Mouse (Mus musculus) frontal cortex, postnatal 10 days (tissue): ENCODE measurements around the gene Cryaa.

Experiments used
- DNase-seq, 2 experiments: peaks; one replicate each; pipeline ENCODE4 v3.0.0; 2022; ENCODE audit warnings: low spot score in 2 of 2, mixed read lengths in 1 of 2

Gene Cryaa

DNA sequence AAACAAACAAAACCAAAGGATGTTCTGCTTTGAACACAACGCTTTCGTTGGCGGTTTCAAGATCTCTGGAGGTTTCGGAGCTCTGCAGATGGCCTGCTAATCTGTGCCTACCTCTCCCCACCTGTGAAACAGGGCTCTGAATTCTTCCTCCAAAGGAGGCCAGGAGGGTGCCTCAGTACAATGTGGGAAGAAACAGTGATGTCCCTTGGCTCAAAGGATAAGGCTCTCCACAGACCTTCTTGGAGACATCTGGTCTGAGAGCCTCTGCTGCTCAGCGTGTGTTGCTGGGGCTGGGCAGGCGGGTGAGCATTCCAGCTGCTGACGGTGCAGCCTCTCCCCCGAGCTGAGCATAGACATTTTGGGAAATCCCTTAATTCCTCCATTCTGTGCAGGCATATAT lies at the start of gene Cryaa:
Gene Cryaa, plus strand, starts transcription at position 301 of the 400 bp plus-strand sequence.
- no peak for DNase-seq

DNA sequence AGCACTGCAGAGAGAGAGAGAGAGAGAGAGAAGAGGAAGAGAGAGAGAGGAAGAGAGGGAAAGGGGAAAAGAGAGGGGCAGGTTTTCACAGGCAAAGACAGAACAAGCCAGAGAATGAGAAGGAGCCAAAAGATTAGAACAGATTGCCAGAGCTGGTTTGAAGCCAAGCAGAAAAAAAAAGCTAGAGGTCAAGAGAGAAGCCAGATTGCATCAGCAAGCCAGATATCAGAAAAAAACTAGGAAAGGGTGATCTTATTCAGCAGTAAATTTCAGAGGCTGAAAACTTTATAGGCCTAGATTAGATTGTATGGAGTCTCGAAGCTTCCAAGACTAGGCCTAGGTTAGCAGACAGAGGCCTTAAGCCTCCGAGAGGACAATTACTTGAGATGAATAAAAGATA lies 49.6 kb upstream of the Cryaa start:
- DNase-seq = no peak

DNA sequence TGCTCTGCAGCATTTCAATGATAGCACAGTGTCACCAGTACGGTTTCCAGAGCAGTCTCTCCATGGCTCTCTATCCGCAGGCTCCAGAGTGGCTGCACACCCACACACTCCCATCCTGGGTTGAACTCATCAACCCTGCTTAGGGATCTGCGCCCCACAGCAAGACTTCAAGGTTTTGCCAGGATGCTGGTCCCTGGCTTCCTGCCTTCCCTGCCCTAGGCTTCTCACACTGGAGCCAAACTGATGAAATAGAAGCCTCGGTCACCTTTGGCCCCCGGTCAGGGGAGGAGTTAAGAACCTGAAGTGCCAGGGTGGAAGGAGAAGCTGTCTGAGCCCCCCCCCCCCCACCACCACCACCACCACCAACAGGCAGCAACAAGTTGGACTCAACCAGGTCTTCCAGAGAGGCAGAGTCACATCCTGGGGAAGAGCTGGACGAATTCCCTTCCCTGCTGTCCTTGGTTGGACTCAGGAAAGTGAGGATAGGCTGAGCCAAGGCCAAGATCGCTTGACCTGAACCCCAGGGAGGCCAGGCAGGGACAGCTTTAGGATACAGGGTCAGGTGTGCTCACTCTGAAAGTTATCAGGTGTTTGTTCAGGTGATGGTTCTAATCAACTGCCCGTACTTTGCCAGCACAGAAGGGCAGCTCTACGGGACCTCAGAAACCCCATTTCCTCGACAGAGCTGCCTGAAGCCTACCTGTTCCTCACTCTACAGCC lies 46.4 kb upstream of the Cryaa start:
- DNase-seq = no peak

DNA sequence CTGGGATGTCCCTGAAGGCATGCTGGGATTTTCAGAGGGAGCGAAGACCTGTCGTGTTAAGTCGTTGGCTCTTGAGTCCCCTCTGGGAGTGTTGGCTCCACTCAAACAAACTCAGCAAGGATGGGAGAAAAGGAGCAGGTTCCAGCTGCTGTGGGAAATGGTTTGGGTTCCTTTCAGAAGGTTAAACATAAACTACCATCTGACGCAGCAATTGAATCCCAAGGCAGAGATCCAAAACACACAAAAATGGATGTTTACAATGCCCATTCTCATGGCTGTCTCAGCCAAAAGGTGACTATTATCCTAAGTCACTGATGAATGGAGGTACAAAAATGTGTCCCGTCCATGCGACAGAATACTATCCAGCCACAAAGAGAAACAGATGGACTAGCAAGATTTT lies 44.6 kb upstream of the Cryaa start:
- no peak for DNase-seq

DNA sequence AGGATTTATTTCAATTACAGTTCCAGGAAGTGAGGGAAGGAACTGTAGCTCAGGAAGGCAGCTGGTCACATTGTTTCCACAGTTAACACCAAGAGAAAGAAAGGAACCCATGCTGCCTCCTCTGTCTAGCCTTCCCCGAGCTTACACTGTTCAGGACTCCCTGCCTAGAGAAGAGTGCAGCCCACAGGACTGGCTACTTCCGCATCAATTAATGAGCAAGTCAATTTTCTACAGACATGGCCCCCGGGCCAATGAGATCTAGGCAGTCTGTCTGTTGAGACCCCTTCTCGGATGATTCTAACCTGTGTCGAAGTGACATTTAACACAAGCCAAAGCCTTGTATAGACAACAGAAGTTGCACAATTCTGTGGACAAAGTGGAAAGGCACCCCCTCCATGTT lies 42.7 kb upstream of the Cryaa start:
- DNase-seq = no peak

DNA sequence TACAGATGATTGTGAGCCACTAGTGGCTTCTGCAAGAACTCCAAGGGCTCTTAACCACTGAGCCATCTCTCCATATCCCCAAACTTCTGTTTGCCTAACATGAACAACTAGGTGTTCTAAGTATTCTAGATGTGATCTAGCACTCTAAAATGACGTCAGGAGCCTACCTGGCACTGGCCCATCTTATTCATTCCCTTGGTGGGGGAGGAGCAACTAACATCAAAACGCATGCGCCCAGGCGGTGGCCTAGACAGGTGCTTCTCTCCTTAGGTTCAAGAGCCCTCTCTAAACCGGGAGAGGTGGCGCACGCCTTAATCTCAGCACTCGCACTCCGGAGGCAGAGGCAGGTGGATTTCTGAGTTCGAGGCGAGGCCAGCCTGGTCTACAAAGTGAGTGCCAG lies 41.8 kb upstream of the Cryaa start:
- no peak for DNase-seq

DNA sequence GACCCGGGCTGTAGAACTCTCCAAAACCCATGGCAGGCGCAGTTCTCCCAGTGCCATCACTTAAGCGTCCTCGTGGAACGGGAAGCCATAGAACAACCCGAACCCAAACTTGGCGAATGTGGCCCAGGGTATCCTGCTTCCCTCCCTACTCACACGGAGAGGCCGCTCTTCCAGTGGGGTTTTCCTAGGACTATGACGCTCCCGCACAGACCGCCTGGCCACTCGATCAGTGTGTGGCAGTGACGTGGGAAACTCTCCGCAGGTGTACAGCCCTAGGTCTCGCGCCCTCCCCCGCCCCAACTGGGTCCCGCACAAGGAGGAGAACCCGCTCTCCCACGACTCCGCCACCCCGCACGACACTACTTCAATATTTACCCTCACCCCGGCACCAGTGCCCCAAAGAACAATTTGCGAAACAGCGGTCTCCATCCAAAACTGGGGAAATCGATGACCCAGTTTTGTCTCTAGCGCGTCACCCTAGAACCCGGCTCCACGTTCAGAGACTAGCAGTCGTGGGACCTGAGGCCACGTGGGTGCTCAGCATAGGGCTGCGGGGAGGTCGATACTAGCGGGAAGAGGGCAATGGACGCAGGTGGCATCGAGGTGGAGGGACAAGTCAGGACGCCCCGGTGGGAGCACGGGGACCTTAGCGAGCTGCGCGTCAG lies 41.2 kb upstream of the Cryaa start:
- DNase-seq = no peak

DNA sequence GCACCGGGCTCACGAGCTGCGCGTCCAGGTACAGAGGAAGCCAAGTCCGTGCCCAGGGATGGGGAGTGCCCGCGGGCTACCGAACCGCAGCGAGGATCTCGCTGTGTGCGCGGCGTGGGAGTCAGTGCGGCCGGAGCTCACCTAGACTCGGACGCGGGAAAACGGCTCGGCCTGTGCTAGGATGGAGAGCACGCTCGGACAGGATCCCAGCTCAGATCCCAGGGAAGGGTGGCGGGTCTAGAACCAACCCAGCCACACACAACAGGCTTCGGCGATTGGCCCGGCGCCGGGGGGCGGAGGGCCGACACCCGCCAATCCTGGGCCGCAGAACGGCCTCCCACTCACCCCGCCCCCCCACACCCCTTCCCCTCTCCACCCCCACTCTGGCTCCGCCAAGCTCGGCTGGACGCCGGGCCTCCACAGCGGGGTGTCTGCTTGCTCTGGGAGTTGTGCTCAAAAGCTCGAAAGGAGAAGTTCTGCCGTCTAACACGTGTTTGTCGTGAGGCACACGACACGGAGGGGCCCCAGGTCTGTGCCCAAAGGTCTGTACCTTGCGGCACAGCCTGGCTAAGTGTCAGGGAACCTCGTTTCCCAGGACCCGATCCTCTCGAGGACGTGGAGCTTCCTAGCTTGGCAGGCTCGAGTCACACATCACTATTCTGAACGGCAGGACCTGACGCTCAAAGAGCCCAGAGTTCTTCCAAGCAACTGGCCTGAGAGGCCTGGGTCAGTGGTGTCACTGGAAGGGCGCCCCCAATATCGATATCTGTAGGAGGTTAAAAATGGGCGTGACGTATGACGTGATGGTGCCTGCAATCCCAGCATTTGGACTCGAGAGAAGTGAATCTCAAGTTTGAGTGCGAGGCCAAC lies 40.4 kb upstream of the Cryaa start, which contains the start of gene Cbs:
Gene Cbs, minus strand, starts transcription at position 297 of the 870 bp plus-strand sequence.
- peak; percentile 64 to 74 for DNase-seq

DNA sequence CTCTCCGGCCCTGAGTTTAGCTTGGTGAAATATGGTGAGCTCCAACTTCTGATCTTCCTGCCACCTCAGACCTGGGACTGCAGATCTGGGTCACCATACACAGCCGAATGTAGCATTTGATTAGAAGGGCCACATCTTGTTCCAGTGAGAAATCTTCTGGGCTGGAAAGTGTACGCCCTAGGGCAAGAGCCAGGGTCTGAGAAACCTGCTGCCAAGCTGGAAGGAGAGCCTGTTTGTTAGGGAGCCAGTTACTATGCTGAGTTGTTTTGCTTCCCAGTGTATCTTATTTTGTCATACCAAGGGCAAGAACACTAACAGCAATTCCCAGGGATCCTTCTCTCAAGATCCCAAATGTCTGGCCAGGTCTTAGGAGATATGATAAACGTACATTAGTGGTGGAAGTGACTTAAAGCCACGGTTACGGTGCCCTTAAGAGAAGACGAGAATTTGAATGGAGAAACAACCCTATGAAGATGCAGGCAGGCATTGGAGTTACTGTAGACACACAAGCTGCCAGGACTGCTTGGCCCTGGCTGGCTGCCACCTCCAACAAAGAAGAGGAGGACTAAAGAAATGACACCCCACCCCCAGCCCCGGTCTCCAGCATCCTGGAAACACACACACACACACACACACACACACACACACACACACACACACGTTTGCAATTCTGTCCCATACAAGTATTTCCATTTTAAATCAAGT lies 39.6 kb upstream of the Cryaa start:
- peak; percentile 68 to 80 for DNase-seq

DNA sequence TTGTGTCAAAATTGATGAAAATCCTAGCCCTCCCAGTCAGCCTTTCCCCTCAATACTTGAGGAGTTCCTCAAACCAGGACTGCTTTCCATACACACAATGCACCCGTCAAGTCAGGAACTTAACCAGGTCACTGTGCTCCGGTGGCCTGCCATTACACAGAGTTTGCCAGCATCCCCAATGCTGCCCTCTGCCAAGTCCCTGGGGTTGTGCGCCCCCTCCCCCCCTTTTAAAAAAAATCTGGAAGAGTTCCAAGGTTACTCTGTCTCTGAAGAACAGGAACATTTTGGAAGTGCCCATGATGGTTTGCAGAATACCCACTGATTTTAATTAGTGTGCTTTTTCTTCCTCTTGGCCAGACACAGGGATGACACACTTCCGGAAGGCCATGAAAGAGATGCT lies 38.0 kb upstream of the Cryaa start:
- DNase-seq = peak; percentile 24 to 37

DNA sequence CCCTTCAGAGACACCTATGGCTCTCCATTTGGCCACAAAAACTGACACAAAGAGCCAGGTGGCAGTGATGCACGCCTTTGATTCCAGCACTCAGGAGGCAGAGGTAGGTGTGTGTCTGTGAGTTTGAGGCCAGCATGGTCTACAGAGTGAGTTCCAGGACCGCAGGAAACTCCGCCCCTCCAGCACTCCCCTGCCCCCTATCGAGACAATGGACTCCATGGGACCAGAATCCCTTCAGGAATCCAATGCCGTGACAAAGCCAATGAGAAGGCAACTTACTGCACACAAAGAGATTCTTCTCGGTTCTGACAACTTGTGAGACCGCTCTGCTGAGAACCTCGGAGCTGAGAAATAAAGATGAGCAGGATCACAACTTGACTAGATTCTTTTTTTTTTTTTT lies 35.3 kb upstream of the Cryaa start:
- DNase-seq = no peak

DNA sequence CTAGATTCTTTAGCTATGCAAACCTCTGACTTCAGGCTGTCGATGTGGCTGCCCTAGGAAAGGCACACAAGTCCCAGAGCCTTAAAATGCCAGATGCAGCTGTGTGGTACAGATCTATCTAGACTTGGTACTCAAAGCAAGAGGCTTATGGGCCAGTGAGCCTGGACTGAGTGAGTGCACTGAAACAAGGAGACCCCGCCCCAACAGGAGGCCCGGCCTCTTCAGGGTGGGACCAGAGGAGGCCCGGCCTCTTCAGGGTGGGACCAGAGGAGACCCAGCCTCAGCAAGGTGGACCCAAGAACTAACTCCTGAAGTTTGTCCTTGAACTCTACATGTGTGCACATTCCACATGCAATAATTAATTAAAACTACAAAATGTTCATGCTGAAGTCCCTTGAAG lies 34.7 kb upstream of the Cryaa start:
- no peak for DNase-seq

DNA sequence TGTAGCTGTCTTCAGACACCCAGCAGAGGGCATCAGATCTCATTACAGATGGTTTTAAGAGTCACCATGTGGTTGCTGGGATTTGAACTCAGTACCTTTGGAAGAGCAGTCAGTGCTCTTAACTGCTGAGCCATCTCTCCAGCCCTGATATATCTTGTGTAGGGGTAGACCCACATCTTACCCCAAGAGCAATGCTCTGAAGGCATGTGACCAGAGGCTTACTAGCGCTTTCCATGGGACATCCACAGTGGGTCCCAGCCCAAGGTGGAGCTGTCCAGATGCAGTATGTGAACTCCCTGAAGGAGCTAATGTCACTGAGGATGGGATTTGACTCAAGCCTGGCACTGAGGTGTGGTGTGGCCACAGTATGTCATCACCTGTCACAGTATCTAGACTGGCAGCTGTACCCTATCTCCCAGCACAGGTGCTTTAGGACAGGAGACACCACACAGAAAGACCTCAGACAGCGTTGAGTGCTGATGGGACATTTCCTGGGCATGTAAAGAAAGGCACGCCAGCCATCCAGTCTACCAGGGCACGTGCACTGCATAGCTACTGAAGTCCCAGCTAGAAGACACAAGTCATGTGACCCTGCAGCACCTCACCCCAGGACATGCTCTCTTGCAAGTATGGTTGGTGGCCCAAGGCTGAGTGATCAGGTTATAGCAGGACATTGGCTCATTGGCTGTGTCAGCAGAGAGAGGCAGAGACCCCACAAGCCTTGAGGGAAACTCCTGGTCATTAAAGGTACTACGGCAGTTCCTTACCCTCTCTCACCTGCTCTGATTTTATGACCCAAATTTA lies 31.2 kb upstream of the Cryaa start:
- DNase-seq = no peak

DNA sequence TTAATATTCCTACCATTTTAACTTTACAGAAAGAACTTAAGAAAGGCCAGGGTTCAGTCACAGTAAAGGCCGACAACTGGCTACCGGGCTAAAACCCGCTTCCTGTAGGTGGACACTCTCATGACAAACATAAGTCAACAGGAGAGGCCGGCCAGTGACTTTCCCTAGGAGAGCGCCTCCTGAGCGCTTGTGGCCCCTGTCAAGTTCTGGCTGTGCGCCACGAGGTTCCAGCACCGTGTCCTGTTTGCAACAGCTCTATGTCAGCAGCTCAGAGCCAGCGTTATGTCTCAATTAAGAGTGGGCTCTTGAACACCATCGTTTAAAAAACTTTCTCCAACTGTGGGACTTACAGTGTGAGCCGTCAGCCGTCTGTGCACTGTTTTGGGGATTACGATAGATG lies 25.5 kb upstream of the Cryaa start:
- no peak for DNase-seq

DNA sequence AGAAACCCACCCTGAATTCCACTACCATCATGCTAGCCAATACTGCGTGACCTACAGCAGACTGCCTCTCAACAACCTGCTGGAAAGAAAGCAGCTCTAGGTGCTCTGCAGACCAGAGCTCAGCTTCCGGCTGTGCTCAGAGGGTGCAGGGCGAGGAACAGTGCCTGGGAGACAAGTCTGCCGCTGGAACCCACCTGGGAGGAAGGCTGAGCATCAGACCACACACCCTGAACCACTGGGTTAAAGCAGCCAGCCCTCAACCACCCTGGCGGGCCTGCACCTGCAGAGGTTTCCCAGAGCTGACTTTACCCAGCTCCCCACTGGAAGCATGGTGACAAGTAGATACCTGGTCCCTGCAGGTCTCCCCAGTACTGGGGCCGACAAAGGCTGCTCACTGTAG lies 24.3 kb upstream of the Cryaa start:
- no peak for DNase-seq

DNA sequence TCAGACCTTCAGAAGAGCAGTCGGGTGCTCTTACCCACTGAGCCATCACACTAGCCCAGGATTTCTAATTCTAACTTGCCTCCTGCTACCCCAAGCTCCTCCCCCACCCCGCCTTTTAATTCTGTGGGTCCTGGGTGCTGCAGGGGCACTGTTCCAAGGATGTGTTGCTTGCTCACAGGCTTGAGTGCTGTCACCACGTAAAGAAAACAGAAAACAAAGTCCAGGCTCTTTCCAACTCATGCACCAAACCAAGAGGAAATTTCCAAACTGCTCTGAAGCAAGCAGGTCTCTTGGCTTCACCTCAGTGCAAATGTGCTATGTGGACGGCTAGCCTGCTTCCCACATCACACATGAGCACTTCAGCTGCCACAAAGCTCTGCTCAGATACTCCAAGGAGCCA lies 22.2 kb upstream of the Cryaa start:
- no peak for DNase-seq

DNA sequence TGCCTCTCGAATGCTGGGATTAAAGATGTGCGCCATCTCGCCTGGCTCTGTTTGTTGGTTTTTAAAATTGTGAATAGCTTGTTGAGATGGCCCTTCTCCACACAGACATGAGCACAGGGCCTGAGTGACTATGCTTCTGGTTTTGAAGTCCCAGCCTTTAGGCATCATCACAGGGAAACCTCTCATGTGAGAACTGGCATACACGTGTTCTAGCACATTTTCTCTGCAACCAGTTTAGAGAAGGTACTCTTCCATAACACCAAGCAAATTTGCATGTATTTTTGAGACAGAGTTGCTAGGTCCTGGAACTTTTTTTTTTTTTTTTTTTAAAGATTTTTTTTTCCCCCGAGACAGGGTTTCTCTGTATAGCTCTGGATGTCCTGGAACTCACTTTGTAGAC lies 20.9 kb upstream of the Cryaa start:
- no peak for DNase-seq

DNA sequence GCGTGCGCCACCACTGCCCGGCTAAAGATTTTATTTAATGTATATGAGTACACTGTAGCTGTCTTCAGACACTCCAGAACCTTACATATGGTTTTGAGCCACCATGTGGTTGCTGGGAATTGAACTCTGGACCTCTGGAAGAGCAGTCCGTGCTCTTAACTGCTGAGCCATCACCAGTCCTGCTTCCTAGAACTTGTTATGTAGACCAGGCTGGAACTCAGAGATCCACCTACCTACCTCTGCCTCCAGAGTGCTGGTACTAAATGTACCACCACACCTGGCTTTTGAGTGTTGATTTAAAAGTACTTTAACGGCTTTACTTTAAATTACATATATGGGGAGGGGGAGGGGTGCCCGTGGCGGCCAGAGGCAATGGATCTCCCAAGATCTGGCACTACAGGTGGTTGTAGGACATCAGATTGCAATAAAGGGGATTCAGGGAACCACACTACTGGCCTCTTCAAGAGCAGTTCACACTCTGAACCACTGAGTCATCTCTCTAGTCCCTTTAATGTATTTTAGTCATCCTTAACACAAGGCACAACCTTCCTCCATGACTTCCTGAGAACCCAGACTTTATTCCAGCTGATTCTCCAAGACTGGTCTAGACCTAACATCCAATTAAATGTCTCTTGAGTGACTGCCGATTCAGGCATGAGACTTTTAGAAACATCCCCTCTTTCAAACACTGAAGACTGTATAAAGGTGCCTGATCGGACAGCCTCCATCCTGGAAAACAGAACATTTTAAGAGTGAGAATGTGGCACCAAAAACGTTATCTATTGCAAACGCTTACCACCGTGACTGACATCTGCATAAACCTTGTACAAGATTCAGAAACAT lies 20.2 kb upstream of the Cryaa start:
- no peak for DNase-seq

DNA sequence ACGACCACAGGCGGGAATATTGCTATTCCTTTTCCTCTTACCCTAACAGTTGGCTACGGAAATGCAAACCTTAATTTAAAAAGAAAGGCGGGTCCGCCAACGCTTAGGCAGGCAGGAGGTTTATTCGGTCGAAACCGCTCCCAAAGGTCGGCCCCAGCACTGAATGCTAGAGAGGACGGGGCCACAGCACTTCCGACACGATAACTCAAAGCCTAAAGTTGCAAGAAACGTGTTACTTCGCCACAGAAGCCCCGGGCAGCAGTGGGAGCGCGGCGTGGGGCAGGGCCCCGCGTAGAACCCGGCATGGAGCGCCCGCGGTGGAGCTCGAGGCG lies 19.5 kb upstream of the Cryaa start:
- DNase-seq = no peak

DNA sequence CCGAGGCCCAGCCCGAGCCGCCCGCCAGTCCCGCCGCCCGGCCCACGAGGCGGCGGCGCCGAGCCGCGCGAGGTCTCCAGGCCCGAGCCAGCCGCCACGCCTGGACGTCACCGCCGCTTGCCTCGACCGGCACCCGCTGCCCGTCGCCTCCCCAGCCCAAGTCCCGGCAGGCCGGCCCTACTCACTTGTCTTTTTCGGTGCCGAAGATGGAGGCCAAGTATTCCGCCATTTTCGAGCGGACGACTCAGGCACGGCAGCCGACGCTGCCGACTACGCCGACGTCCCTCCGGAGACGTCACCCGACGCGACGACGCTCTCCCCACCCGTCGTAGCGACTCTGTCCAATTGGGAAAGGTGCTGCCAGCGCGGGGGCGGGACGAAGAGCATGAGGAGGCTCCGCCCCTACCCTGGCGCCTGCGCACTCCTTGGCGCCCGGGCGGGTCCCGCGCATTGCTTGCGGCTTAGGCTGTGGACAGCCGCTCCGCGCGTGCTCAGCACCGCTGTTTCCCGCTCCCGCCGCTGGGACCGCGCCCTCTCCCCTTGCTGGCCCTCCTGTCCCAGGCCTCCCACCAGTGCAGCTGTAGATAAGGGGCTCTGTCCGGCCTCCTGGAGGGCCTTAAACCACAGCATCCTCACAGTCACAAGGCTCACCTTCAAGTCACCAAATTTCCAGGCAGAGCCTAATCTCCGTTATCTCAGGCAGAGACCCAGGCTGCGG lies 19.0 kb upstream of the Cryaa start, which contains the start of gene U2af1:
Gene U2af1, minus strand, starts transcription at position 425 of the 718 bp plus-strand sequence.
- peak; percentile 97 to 98 for DNase-seq
